Mouse (Mus musculus): ENCODE results near the gene Slc6a13. TPM values are rescaled to one million over a fixed set of nuclear protein-coding genes. Genes with fewer than 3 reads are reported as not detected.

Gene Slc6a13
- polyA plus RNA-seq, 1 experiment from 2014 or later = 1.3 TPM

- H3K9me3 ChIP-seq = no peaks in the 10 kb centered on the region
- H3K4me1 ChIP-seq (replicated peaks) = 0 out of 2 replicates have a peak, but pooled peaks cover 8% of the 10 kb centered on the region
- H3K36me3 ChIP-seq = no peaks in the 10 kb centered on the region
- no peaks in the 10 kb centered on the region; the same call in 1 of the 2 replicates for H3K27me3 ChIP-seq (replicated peaks)
- no peak overlapping the region for H3K27ac ChIP-seq
- no peak overlapping the region for H3K9ac ChIP-seq
- no peak overlapping the region for H3K4me3 ChIP-seq (replicated peaks)
- H3K4me2 ChIP-seq (replicated peaks) = peak overlapping the region; percentile 34
- WGBS = 40% methylated on average over 9 of the region's 9 CpGs
- peak; percentile 43; the same call in 1 of the 2 replicates for ATAC-seq
Observed at GRCm38 (mm10) chr6:121300504-121300903, 477 bp downstream of the Slc6a13 start.

GRCm38 (mm10) chr6:121303466-121304220 is 3.6 kb downstream of the Slc6a13 start:
- no peak overlapping the region for H3K27ac ChIP-seq
- 62% methylated on average over 10 of the region's 10 CpGs for WGBS
- no peaks in the 10 kb centered on the region for H3K27me3 ChIP-seq (replicated peaks)
- H3K36me3 ChIP-seq = no peaks in the 10 kb centered on the region
- H3K9ac ChIP-seq = no peak overlapping the region
- no peak overlapping the region for H3K4me3 ChIP-seq (replicated peaks)
- H3K4me1 ChIP-seq (replicated peaks) = 0 out of 2 replicates have a peak, but pooled peaks cover 8% of the 10 kb centered on the region
- ATAC-seq = no peak
- no peak overlapping the region for H3K4me2 ChIP-seq (replicated peaks)
- no peaks in the 10 kb centered on the region for H3K9me3 ChIP-seq

- no peak for ATAC-seq
- Histone ChIP-seq H3K9me3 (no peaks in the 10 kb centered on the region), H3K4me3 (replicated peaks) (no peak overlapping the region), H3K36me3 (no peaks in the 10 kb centered on the region), H3K27me3 (replicated peaks) (no peaks in the 10 kb centered on the region), H3K4me2 (replicated peaks) (no peak overlapping the region), H3K4me1 (replicated peaks) (0 out of 2 replicates have a peak, but pooled peaks cover 8% of the 10 kb centered on the region), H3K27ac (no peak overlapping the region), H3K9ac (no peak overlapping the region)
- WGBS = 80% methylated on average over 9 of the region's 9 CpGs
Observed at GRCm38 (mm10) chr6:121304630-121305029, 4.6 kb downstream of the Slc6a13 start.

- no peak overlapping the region for H3K4me2 ChIP-seq (replicated peaks)
- no peak overlapping the region for H3K4me3 ChIP-seq (replicated peaks)
- no peak for ATAC-seq
- H3K9ac ChIP-seq = no peak overlapping the region
- 84% methylated on average over 3 of the region's 3 CpGs for WGBS
- H3K27ac ChIP-seq = no peak overlapping the region
- H3K9me3 ChIP-seq = no peaks in the 10 kb centered on the region
- no peaks in the 10 kb centered on the region for H3K27me3 ChIP-seq (replicated peaks)
- no peaks in the 10 kb centered on the region for H3K36me3 ChIP-seq
- H3K4me1 ChIP-seq (replicated peaks) = 0 out of 2 replicates have a peak, but pooled peaks cover under 1% of the 10 kb centered on the region
Observed at GRCm38 (mm10) chr6:121305571-121305970, 5.5 kb downstream of the Slc6a13 start.

GRCm38 (mm10) chr6:121310984-121311383 is 11.0 kb downstream of the Slc6a13 start:
- Histone ChIP-seq H3K4me1 (replicated peaks) (no peaks in the 10 kb centered on the region), H3K9me3 (no peaks in the 10 kb centered on the region), H3K27ac (no peak overlapping the region), H3K36me3 (no peaks in the 10 kb centered on the region), H3K27me3 (replicated peaks) (no peaks in the 10 kb centered on the region), H3K4me3 (replicated peaks) (no peak overlapping the region), H3K9ac (no peak overlapping the region), H3K4me2 (replicated peaks) (no peak overlapping the region)
- 58% methylated on average over 6 of the region's 6 CpGs for WGBS
- ATAC-seq = peak; percentile 70

GRCm38 (mm10) chr6:121319099-121319498 is 19.1 kb downstream of the Slc6a13 start:
- ATAC-seq = no peak
- Histone ChIP-seq H3K4me3 (replicated peaks) (no peak overlapping the region), H3K4me2 (replicated peaks) (no peak overlapping the region), H3K9me3 (no peaks in the 10 kb centered on the region), H3K27ac (no peak overlapping the region), H3K27me3 (replicated peaks) (no peaks in the 10 kb centered on the region), H3K9ac (no peak overlapping the region), H3K4me1 (replicated peaks) (no peaks in the 10 kb centered on the region), H3K36me3 (no peaks in the 10 kb centered on the region)
- 57% methylated on average over 6 of the region's 6 CpGs for whole genome bisulfite sequencing

- Histone ChIP-seq H3K36me3 (no peaks in the 10 kb centered on the region), H3K4me3 (replicated peaks) (no peak overlapping the region), H3K9me3 (no peaks in the 10 kb centered on the region), H3K9ac (no peak overlapping the region), H3K4me1 (replicated peaks) (no peaks in the 10 kb centered on the region), H3K27me3 (replicated peaks) (no peaks in the 10 kb centered on the region), H3K27ac (no peak overlapping the region), H3K4me2 (replicated peaks) (no peak overlapping the region)
- ATAC-seq = no peak
- WGBS = 82% methylated on average over 9 of the region's 9 CpGs
Observed at GRCm38 (mm10) chr6:121322381-121323110, 22.5 kb downstream of the Slc6a13 start.

GRCm38 (mm10) chr6:121325298-121325697 is 25.3 kb downstream of the Slc6a13 start:
- no peak for ATAC-seq
- Histone ChIP-seq H3K4me2 (replicated peaks) (no peak overlapping the region), H3K9me3 (no peaks in the 10 kb centered on the region), H3K27me3 (replicated peaks) (no peaks in the 10 kb centered on the region), H3K36me3 (no peaks in the 10 kb centered on the region), H3K9ac (no peak overlapping the region), H3K4me1 (replicated peaks) (no peaks in the 10 kb centered on the region), H3K4me3 (replicated peaks) (no peak overlapping the region), H3K27ac (no peak overlapping the region)
- WGBS = 75% methylated on average over 3 of the region's 3 CpGs

- Histone ChIP-seq H3K27ac (no peak overlapping the region), H3K4me3 (replicated peaks) (no peak overlapping the region), H3K9me3 (no peaks in the 10 kb centered on the region), H3K4me2 (replicated peaks) (no peak overlapping the region), H3K9ac (no peak overlapping the region), H3K4me1 (replicated peaks) (no peaks in the 10 kb centered on the region), H3K27me3 (replicated peaks) (no peaks in the 10 kb centered on the region), H3K36me3 (no peaks in the 10 kb centered on the region)
- 62% methylated on average over 9 of the region's 9 CpGs for WGBS
- ATAC-seq = no peak
Observed at GRCm38 (mm10) chr6:121325740-121326139, 25.7 kb downstream of the Slc6a13 start.

GRCm38 (mm10) chr6:121326486-121327069 is 26.6 kb downstream of the Slc6a13 start:
- Histone ChIP-seq H3K4me3 (replicated peaks) (no peak overlapping the region), H3K36me3 (no peaks in the 10 kb centered on the region), H3K27me3 (replicated peaks) (no peaks in the 10 kb centered on the region), H3K9me3 (no peaks in the 10 kb centered on the region), H3K4me2 (replicated peaks) (no peak overlapping the region), H3K9ac (no peak overlapping the region), H3K4me1 (replicated peaks) (no peaks in the 10 kb centered on the region), H3K27ac (no peak overlapping the region)
- WGBS = 44% methylated on average over 10 of the region's 10 CpGs
- ATAC-seq = no peak

GRCm38 (mm10) chr6:121328417-121328884 is 28.4 kb downstream of the Slc6a13 start:
- Histone ChIP-seq H3K27me3 (replicated peaks) (no peaks in the 10 kb centered on the region), H3K4me2 (replicated peaks) (no peak overlapping the region), H3K36me3 (no peaks in the 10 kb centered on the region), H3K9ac (no peak overlapping the region), H3K4me1 (replicated peaks) (no peaks in the 10 kb centered on the region), H3K9me3 (no peaks in the 10 kb centered on the region), H3K27ac (no peak overlapping the region), H3K4me3 (replicated peaks) (no peak overlapping the region)
- no peak for ATAC-seq
- WGBS = 77% methylated on average over 9 of the region's 9 CpGs

GRCm38 (mm10) chr6:121329848-121330508 is 30.0 kb downstream of the Slc6a13 start:
- Histone ChIP-seq H3K4me2 (replicated peaks) (no peak overlapping the region), H3K27ac (no peak overlapping the region), H3K9ac (no peak overlapping the region), H3K9me3 (no peaks in the 10 kb centered on the region), H3K4me1 (replicated peaks) (no peaks in the 10 kb centered on the region), H3K27me3 (replicated peaks) (no peaks in the 10 kb centered on the region), H3K4me3 (replicated peaks) (no peak overlapping the region), H3K36me3 (no peaks in the 10 kb centered on the region)
- ATAC-seq = peak; percentile 47
- WGBS = 19% methylated on average over 10 of the region's 10 CpGs
